In the genomic region with DNA sequence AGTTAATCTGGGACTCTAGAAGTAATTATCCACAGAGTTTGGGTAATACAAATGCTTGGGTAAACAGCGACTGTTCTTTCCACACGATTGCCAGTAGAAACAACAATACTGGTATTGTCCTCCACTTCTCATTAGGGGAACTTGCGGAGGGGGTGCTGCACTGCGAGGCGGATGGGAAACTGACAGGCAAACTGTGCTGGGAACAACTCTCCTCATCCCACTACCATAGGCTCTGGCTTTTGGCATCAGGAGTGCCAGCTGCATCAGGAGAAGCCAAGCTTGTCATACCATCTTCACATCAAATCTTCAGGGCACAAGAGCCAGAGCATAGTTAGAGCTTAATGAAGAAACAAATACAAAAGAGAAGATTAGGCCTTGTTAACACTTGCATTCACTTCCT, we compare ENCODE assay signal across 12 mouse cellular contexts.
A peak's percentile ranks its signal among the peaks of the same experiment; 100 is the strongest.
DNase-seq lines count a peak whose midpoint lies in the region; ATAC-seq lines count a peak whose summit lies in the region.
"Had no signal": no experiment of that assay in that cellular context is flagged by ENCODE, and none has a peak within 500 bp of the region (broad histone marks: within the 10 kb centered on the region; RNA-seq: fewer than 3 reads in every experiment).

No protein-coding gene starts in this region.

- peak; percentile 28 for DNase-seq in neural tube, embryonic 11.5 days (ENCODE audit: low spot score)
- no peak for DNase-seq in neural tube, embryonic 10.5 days (ENCODE audit: extremely low spot score, low spot score)
- peak; percentile 60 for DNase-seq in layer of hippocampus, adult 9-11 months
- DNase-seq in retina, postnatal 1 day = peak; percentile 99
- no peak for DNase-seq in lung, adult 18-20 months
- DNase-seq in urinary bladder, adult 2 months (ENCODE audit: low spot score) = no peak
- no peak for DNase-seq in spleen, postnatal 36 days (ENCODE audit: low spot score in 2 of 2)
- DNase-seq: thymus, postnatal 36 days had no signal

- 0 out of 2 replicates have a peak, but pooled peaks have one; percentile 17 for ATAC-seq in neural tube, embryonic 11.5 days (ENCODE audit: insufficient read depth, low FRiP score, low TSS enrichment)
- ATAC-seq in forebrain, embryonic 13.5 days = peak; percentile 79
- ATAC-seq: intestine, embryonic 15.5 days had no signal

- 12% methylated on average over 5 of the region's 5 CpGs for WGBS in neural tube, embryonic 11.5 days
- 1% methylated on average over 5 of the region's 5 CpGs for WGBS in forebrain, embryonic 13.5 days

- peaks cover 4% of the 10 kb centered on the region; the same call in 1 of the 2 replicates for H3K4me1 ChIP-seq in neural tube, embryonic 11.5 days (ENCODE audit: control insufficient read depth, insufficient read depth, low read length)
- H3K4me1 ChIP-seq in forebrain, embryonic 13.5 days = peaks cover 32% of the 10 kb centered on the region
- H3K4me1 ChIP-seq: intestine, embryonic 15.5 days; limb, embryonic 12.5 days; megakaryocyte, embryonic 14.5 days had no signal

- no peaks in the 10 kb centered on the region for H3K36me3 ChIP-seq in neural tube, embryonic 11.5 days (ENCODE audit: control insufficient read depth, insufficient read depth, low read length)
- no peaks in the 10 kb centered on the region for H3K36me3 ChIP-seq in forebrain, embryonic 13.5 days (ENCODE audit: poor library complexity, severe bottlenecking)
- H3K36me3 ChIP-seq: intestine, embryonic 15.5 days; limb, embryonic 12.5 days had no signal

- H3K4me2 ChIP-seq in neural tube, embryonic 11.5 days (ENCODE audit: low read depth) = no peak overlapping the region
- peak overlapping the region; percentile 24; the same call in 1 of the 2 replicates for H3K4me2 ChIP-seq in forebrain, embryonic 13.5 days
- H3K4me2 ChIP-seq: intestine, embryonic 15.5 days; limb, embryonic 12.5 days had no signal

- no peaks in the 10 kb centered on the region for H3K9me3 ChIP-seq in neural tube, embryonic 11.5 days (ENCODE audit: control insufficient read depth, low read length)
- no peaks in the 10 kb centered on the region for H3K9me3 ChIP-seq in forebrain, embryonic 13.5 days (replicated peaks)
- H3K9me3 ChIP-seq: intestine, embryonic 15.5 days; limb, embryonic 12.5 days; megakaryocyte, embryonic 14.5 days had no signal

- no peaks in the 10 kb centered on the region for H3K27me3 ChIP-seq in neural tube, embryonic 11.5 days (ENCODE audit: control insufficient read depth, insufficient read depth, low read length)
- no peaks in the 10 kb centered on the region for H3K27me3 ChIP-seq in forebrain, embryonic 13.5 days
- H3K27me3 ChIP-seq: intestine, embryonic 15.5 days; limb, embryonic 12.5 days; megakaryocyte, embryonic 14.5 days had no signal

- H3K9ac ChIP-seq in neural tube, embryonic 11.5 days (ENCODE audit: low read length) = peak overlapping the region; percentile 10; the same call in 1 of the 2 replicates
- H3K9ac ChIP-seq in forebrain, embryonic 13.5 days = no peak overlapping the region
- H3K9ac ChIP-seq: intestine, embryonic 15.5 days; limb, embryonic 12.5 days had no signal

- no peak overlapping the region for H3K27ac ChIP-seq in neural tube, embryonic 11.5 days (ENCODE audit: low read depth, low read length)
- peak overlapping the region; percentile 63 for H3K27ac ChIP-seq in forebrain, embryonic 13.5 days
- H3K27ac ChIP-seq: intestine, embryonic 15.5 days; limb, embryonic 12.5 days had no signal

- H3K4me3 ChIP-seq in neural tube, embryonic 11.5 days (ENCODE audit: low read depth, low read length) = no peak overlapping the region
- H3K4me3 ChIP-seq in forebrain, embryonic 13.5 days = no peak overlapping the region
- H3K4me3 ChIP-seq: intestine, embryonic 15.5 days; limb, embryonic 12.5 days; megakaryocyte, embryonic 14.5 days had no signal

Comparison
In these comparisons a context has a peak if more than half of its experiments do, and no peak if none do; other contexts are left out.
1. DNase-seq: peak in neural tube, embryonic 11.5 days (single experiment), layer of hippocampus, adult 9-11 months (single experiment) and retina, postnatal 1 day (single experiment); none in neural tube, embryonic 10.5 days (single experiment), lung, adult 18-20 months (0 of 2), urinary bladder, adult 2 months (single experiment) and spleen, postnatal 36 days (0 of 2).